Mouse (Mus musculus): ENCODE results near the gene Cd248. TPM values are rescaled to one million over a fixed set of nuclear protein-coding genes. Genes with fewer than 3 reads are reported as not detected.

Gene Cd248
- total and polyA plus RNA-seq, 2 experiments from 2014 or later, result 7.8 to 24.4 TPM

GRCm38 (mm10) chr19:5117494-5118383 lies 49.9 kb downstream of the Cd248 start:
- WGBS, result under 1% methylated on average over 82 of the region's 83 CpGs
- no peak for TF ChIP-seq EP300 (IDR thresholded peaks at IDR 0.05; ENCODE audit: low read depth)
- TF ChIP-seq CTCF (IDR thresholded peaks at IDR 0.05; ENCODE audit: low read depth), result peak; percentile 79
- DNase-seq (ENCODE audit: low spot score), result peak; percentile 93
- H3K9ac ChIP-seq (replicated peaks; ENCODE audit: low read depth, low read length), result peak overlapping the region; percentile 64
- no peaks in the 10 kb centered on the region for H3K27me3 ChIP-seq (ENCODE audit: control insufficient read depth, insufficient read depth, low read length)
- H3K9me3 ChIP-seq (replicated peaks; ENCODE audit: control insufficient read depth, low read length), result no peaks in the 10 kb centered on the region
- H3K27ac ChIP-seq (ENCODE audit: low read depth), result peak overlapping the region; percentile 67
- peak; percentile 93 for ATAC-seq (ENCODE audit: insufficient read depth, low read depth)
- H3K36me3 ChIP-seq (replicated peaks; ENCODE audit: control insufficient read depth, insufficient read depth, low read length), result peaks cover 9% of the 10 kb centered on the region; the same call in 1 of the 2 replicates
- H3K4me2 ChIP-seq (ENCODE audit: low read depth, low read length), result peak overlapping the region; percentile 82
- peaks cover 5% of the 10 kb centered on the region for H3K4me1 ChIP-seq (ENCODE audit: control insufficient read depth, insufficient read depth)
- H3K4me3 ChIP-seq (ENCODE audit: low read depth, low read length), result peak overlapping the region; percentile 91

- H3K9ac ChIP-seq (replicated peaks; ENCODE audit: low read depth, low read length), result peak within 1 kb of the TSS; percentile 64
- H3K36me3 ChIP-seq (replicated peaks; ENCODE audit: control insufficient read depth, insufficient read depth, low read length), result 0 out of 2 replicates have a peak, but pooled peaks cover 7% of the 10 kb centered on the region
- DNase-seq (ENCODE audit: low spot score), result no peak
- H3K27ac ChIP-seq (ENCODE audit: low read depth), result peak within 1 kb of the TSS; percentile 67
- H3K9me3 ChIP-seq (replicated peaks; ENCODE audit: control insufficient read depth, low read length), result no peaks in the 10 kb centered on the region
- H3K27me3 ChIP-seq (ENCODE audit: control insufficient read depth, insufficient read depth, low read length), result no peaks in the 10 kb centered on the region
- under 1% methylated on average over 17 of the region's 18 CpGs for WGBS
- ATAC-seq (ENCODE audit: insufficient read depth, low read depth), result no peak; the same call in 1 of the 2 replicates
- peak within 1 kb of the TSS; percentile 91 for H3K4me3 ChIP-seq (ENCODE audit: low read depth, low read length)
- H3K4me2 ChIP-seq (ENCODE audit: low read depth, low read length), result peak within 1 kb of the TSS; percentile 82
- no peak for TF ChIP-seq CTCF (IDR thresholded peaks at IDR 0.05; ENCODE audit: low read depth)
- TF ChIP-seq EP300 (IDR thresholded peaks at IDR 0.05; ENCODE audit: low read depth), result no peak
- peaks cover 5% of the 10 kb centered on the region for H3K4me1 ChIP-seq (ENCODE audit: control insufficient read depth, insufficient read depth)
These were observed 50.5 kb downstream of the Cd248 start, which contains the start of gene Klc2 for GRCm38 (mm10) chr19:5118384-5118698. Klc2 (minus strand) TSS chr19:5118560.

Other genes with a start within 250 kb of the Cd248 start
- 23.2 and 58.6 TPM in 2 replicates for gene Ccs, start 228.7 kb upstream of the Cd248 start, total RNA-seq (2014; rRNA removed; ENCODE audit: low replicate concordance)
- gene Ccs, start 228.7 kb upstream of the Cd248 start, polyA plus RNA-seq (2015; fragmentation: Nextera tagmentation; extraction: Ambion mirVana), result 41.8 and 42.1 TPM in 2 replicates
- not detected in 2 replicates for gene Ccdc87, start 228.7 kb upstream of the Cd248 start, total RNA-seq (2014; rRNA removed; ENCODE audit: low replicate concordance)
- gene Ccdc87, start 228.7 kb upstream of the Cd248 start, polyA plus RNA-seq (2015; fragmentation: Nextera tagmentation; extraction: Ambion mirVana), result 0.08 and 0.10 TPM in 2 replicates
- gene Ctsf, start 212.9 kb upstream of the Cd248 start, total RNA-seq (2014; rRNA removed; ENCODE audit: low replicate concordance), result 49.5 and 56.8 TPM in 2 replicates
- gene Ctsf, start 212.9 kb upstream of the Cd248 start, polyA plus RNA-seq (2015; fragmentation: Nextera tagmentation; extraction: Ambion mirVana), result 39.7 and 43.6 TPM in 2 replicates
- gene Actn3, start 190.2 kb upstream of the Cd248 start, total RNA-seq (2014; rRNA removed; ENCODE audit: low replicate concordance), result 0.95 and 1.2 TPM in 2 replicates
- gene Actn3, start 190.2 kb upstream of the Cd248 start, polyA plus RNA-seq (2015; fragmentation: Nextera tagmentation; extraction: Ambion mirVana), result 0.72 and 0.78 TPM in 2 replicates
- 8.7 and 11.6 TPM in 2 replicates for gene Zdhhc24, start 189.4 kb upstream of the Cd248 start, total RNA-seq (2014; rRNA removed; ENCODE audit: low replicate concordance)
- gene Zdhhc24, start 189.4 kb upstream of the Cd248 start, polyA plus RNA-seq (2015; fragmentation: Nextera tagmentation; extraction: Ambion mirVana), result 5.9 TPM in 2 replicates
- gene Bbs1, start 161.4 kb upstream of the Cd248 start, total RNA-seq (2014; rRNA removed; ENCODE audit: low replicate concordance), result 5.4 and 5.8 TPM in 2 replicates
- 1.1 and 1.4 TPM in 2 replicates for gene Bbs1, start 161.4 kb upstream of the Cd248 start, polyA plus RNA-seq (2015; fragmentation: Nextera tagmentation; extraction: Ambion mirVana)
- 60.1 and 116 TPM in 2 replicates for gene Dpp3, start 139.8 kb upstream of the Cd248 start, total RNA-seq (2014; rRNA removed; ENCODE audit: low replicate concordance)
- gene Dpp3, start 139.8 kb upstream of the Cd248 start, polyA plus RNA-seq (2015; fragmentation: Nextera tagmentation; extraction: Ambion mirVana), result 40.8 and 44.3 TPM in 2 replicates
- gene Peli3, start 125.0 kb upstream of the Cd248 start, total RNA-seq (2014; rRNA removed; ENCODE audit: low replicate concordance), result 0.76 TPM in 1 of 2 replicates, not detected in the other
- 0.27 and 0.31 TPM in 2 replicates for gene Peli3, start 125.0 kb upstream of the Cd248 start, polyA plus RNA-seq (2015; fragmentation: Nextera tagmentation; extraction: Ambion mirVana)
- 35.0 and 61.4 TPM in 2 replicates for gene Mrpl11, start 105.9 kb upstream of the Cd248 start, total RNA-seq (2014; rRNA removed; ENCODE audit: low replicate concordance)
- 128 and 131 TPM in 2 replicates for gene Mrpl11, start 105.9 kb upstream of the Cd248 start, polyA plus RNA-seq (2015; fragmentation: Nextera tagmentation; extraction: Ambion mirVana)
- gene Npas4, start 77.8 kb upstream of the Cd248 start, total RNA-seq (2014; rRNA removed; ENCODE audit: low replicate concordance), result 0.15 TPM in 1 of 2 replicates, not detected in the other
- 0.03 TPM in 1 of 2 replicates, not detected in the other for gene Npas4, start 77.8 kb upstream of the Cd248 start, polyA plus RNA-seq (2015; fragmentation: Nextera tagmentation; extraction: Ambion mirVana)
- 13.8 and 17.3 TPM in 2 replicates for gene Slc29a2, start 44.2 kb upstream of the Cd248 start, total RNA-seq (2014; rRNA removed; ENCODE audit: low replicate concordance)
- 11.5 and 11.7 TPM in 2 replicates for gene Slc29a2, start 44.2 kb upstream of the Cd248 start, polyA plus RNA-seq (2015; fragmentation: Nextera tagmentation; extraction: Ambion mirVana)
- 46.2 and 58.3 TPM in 2 replicates for gene B4gat1, start 29.3 kb upstream of the Cd248 start, total RNA-seq (2014; rRNA removed; ENCODE audit: low replicate concordance)
- 47.4 and 48.2 TPM in 2 replicates for gene B4gat1, start 29.3 kb upstream of the Cd248 start, polyA plus RNA-seq (2015; fragmentation: Nextera tagmentation; extraction: Ambion mirVana)
- gene AC124502.3, start 29.2 kb upstream of the Cd248 start, total RNA-seq (2014; rRNA removed; ENCODE audit: low replicate concordance), result 1.7 TPM in 1 of 2 replicates, not detected in the other
- gene AC124502.3, start 29.2 kb upstream of the Cd248 start, polyA plus RNA-seq (2015; fragmentation: Nextera tagmentation; extraction: Ambion mirVana), result 0.97 and 1.4 TPM in 2 replicates
- gene Brms1, start 26.7 kb upstream of the Cd248 start, total RNA-seq (2014; rRNA removed; ENCODE audit: low replicate concordance), result 1.9 and 13.6 TPM in 2 replicates
- 20.0 and 20.4 TPM in 2 replicates for gene Brms1, start 26.7 kb upstream of the Cd248 start, polyA plus RNA-seq (2015; fragmentation: Nextera tagmentation; extraction: Ambion mirVana)
- 3.1 and 3.2 TPM in 2 replicates for gene Rin1, start 17.6 kb upstream of the Cd248 start, total RNA-seq (2014; rRNA removed; ENCODE audit: low replicate concordance)
- 0.97 and 1.3 TPM in 2 replicates for gene Rin1, start 17.6 kb upstream of the Cd248 start, polyA plus RNA-seq (2015; fragmentation: Nextera tagmentation; extraction: Ambion mirVana)
- 2.6 and 4.3 TPM in 2 replicates for gene Tmem151a, start 17.5 kb downstream of the Cd248 start, total RNA-seq (2014; rRNA removed; ENCODE audit: low replicate concordance)
- 3.0 and 3.3 TPM in 2 replicates for gene Tmem151a, start 17.5 kb downstream of the Cd248 start, polyA plus RNA-seq (2015; fragmentation: Nextera tagmentation; extraction: Ambion mirVana)
- 160 and 168 TPM in 2 replicates for gene Yif1a, start 20.5 kb downstream of the Cd248 start, total RNA-seq (2014; rRNA removed; ENCODE audit: low replicate concordance)
- 109 and 120 TPM in 2 replicates for gene Yif1a, start 20.5 kb downstream of the Cd248 start, polyA plus RNA-seq (2015; fragmentation: Nextera tagmentation; extraction: Ambion mirVana)
- gene Cnih2, start 30.4 kb downstream of the Cd248 start, total RNA-seq (2014; rRNA removed; ENCODE audit: low replicate concordance), result 5.6 TPM in 1 of 2 replicates, not detected in the other
- 1.1 and 1.2 TPM in 2 replicates for gene Cnih2, start 30.4 kb downstream of the Cd248 start, polyA plus RNA-seq (2015; fragmentation: Nextera tagmentation; extraction: Ambion mirVana)
- 384 and 424 TPM in 2 replicates for gene Rab1b, start 39.0 kb downstream of the Cd248 start, total RNA-seq (2014; rRNA removed; ENCODE audit: low replicate concordance)
- 230 and 231 TPM in 2 replicates for gene Rab1b, start 39.0 kb downstream of the Cd248 start, polyA plus RNA-seq (2015; fragmentation: Nextera tagmentation; extraction: Ambion mirVana)
- 44.5 and 70.8 TPM in 2 replicates for gene Klc2, start 50.5 kb downstream of the Cd248 start, total RNA-seq (2014; rRNA removed; ENCODE audit: low replicate concordance)
- gene Klc2, start 50.5 kb downstream of the Cd248 start, polyA plus RNA-seq (2015; fragmentation: Nextera tagmentation; extraction: Ambion mirVana), result 17.5 and 19.0 TPM in 2 replicates
- 11.3 and 45.7 TPM in 2 replicates for gene Pacs1, start 205.0 kb downstream of the Cd248 start, total RNA-seq (2014; rRNA removed; ENCODE audit: low replicate concordance)
- 7.2 and 7.4 TPM in 2 replicates for gene Pacs1, start 205.0 kb downstream of the Cd248 start, polyA plus RNA-seq (2015; fragmentation: Nextera tagmentation; extraction: Ambion mirVana)
- 132 and 175 TPM in 2 replicates for gene Sf3b2, start 227.4 kb downstream of the Cd248 start, total RNA-seq (2014; rRNA removed; ENCODE audit: low replicate concordance)
- gene Sf3b2, start 227.4 kb downstream of the Cd248 start, polyA plus RNA-seq (2015; fragmentation: Nextera tagmentation; extraction: Ambion mirVana), result 158 and 159 TPM in 2 replicates
- gene Gal3st3, start 230.3 kb downstream of the Cd248 start, total RNA-seq (2014; rRNA removed; ENCODE audit: low replicate concordance), result 4.0 and 13.3 TPM in 2 replicates
- 5.1 and 6.8 TPM in 2 replicates for gene Gal3st3, start 230.3 kb downstream of the Cd248 start, polyA plus RNA-seq (2015; fragmentation: Nextera tagmentation; extraction: Ambion mirVana)